Mouse (Mus musculus): ENCODE data around the gene Henmt1.
A peak's percentile ranks its signal among the peaks of the same experiment; 100 is the strongest.

Gene Henmt1

GRCm38 (mm10) chr3:108940001-108940633 lies 444 bp downstream of the Henmt1 start, which contains the start of gene Gm9857:
Gm9857 (minus strand) TSS chr3:108940445.
- peak; percentile 30 for DNase-seq (ENCODE audit: extremely low spot score)

GRCm38 (mm10) chr3:108940996-108941395 lies 1.3 kb downstream of the Henmt1 start:
- no peak for DNase-seq (ENCODE audit: extremely low spot score)

- DNase-seq (ENCODE audit: extremely low spot score): no peak
Observed at GRCm38 (mm10) chr3:108957976-108958375, 18.3 kb downstream of the Henmt1 start.

- no peak for DNase-seq (ENCODE audit: extremely low spot score)
Observed at GRCm38 (mm10) chr3:108959680-108960295, 20.1 kb downstream of the Henmt1 start.

- DNase-seq (ENCODE audit: extremely low spot score): peak; percentile 40
Observed at GRCm38 (mm10) chr3:108961226-108961625, 21.6 kb downstream of the Henmt1 start.

GRCm38 (mm10) chr3:108961655-108962054 lies 22.0 kb downstream of the Henmt1 start:
- DNase-seq (ENCODE audit: extremely low spot score): no peak

- DNase-seq (ENCODE audit: extremely low spot score): no peak
Observed at GRCm38 (mm10) chr3:108963278-108963677, 23.6 kb downstream of the Henmt1 start.

- DNase-seq (ENCODE audit: extremely low spot score): no peak
Observed at GRCm38 (mm10) chr3:108963776-108964175, 24.1 kb downstream of the Henmt1 start.

GRCm38 (mm10) chr3:108964361-108965044 lies 24.8 kb downstream of the Henmt1 start:
- DNase-seq (ENCODE audit: extremely low spot score): no peak

GRCm38 (mm10) chr3:108966051-108966450 lies 26.4 kb downstream of the Henmt1 start:
- DNase-seq (ENCODE audit: extremely low spot score): no peak

GRCm38 (mm10) chr3:108973980-108974660 lies 34.4 kb downstream of the Henmt1 start:
- no peak for DNase-seq (ENCODE audit: extremely low spot score)

- no peak for DNase-seq (ENCODE audit: extremely low spot score)
Observed at GRCm38 (mm10) chr3:108974920-108975485, 35.3 kb downstream of the Henmt1 start.

GRCm38 (mm10) chr3:108977340-108978030 lies 37.8 kb downstream of the Henmt1 start:
- DNase-seq (ENCODE audit: extremely low spot score): no peak

GRCm38 (mm10) chr3:108981946-108982345 lies 42.3 kb downstream of the Henmt1 start:
- no peak for DNase-seq (ENCODE audit: extremely low spot score)

GRCm38 (mm10) chr3:108983989-108984388 lies 44.3 kb downstream of the Henmt1 start:
- DNase-seq (ENCODE audit: extremely low spot score): no peak

- no peak for DNase-seq (ENCODE audit: extremely low spot score)
Observed at GRCm38 (mm10) chr3:108986534-108986933, 46.9 kb downstream of the Henmt1 start.

GRCm38 (mm10) chr3:108987009-108987659 lies 47.5 kb downstream of the Henmt1 start:
- no peak for DNase-seq (ENCODE audit: extremely low spot score)

- DNase-seq (ENCODE audit: extremely low spot score): no peak
Observed at GRCm38 (mm10) chr3:108989971-108990548, 50.4 kb downstream of the Henmt1 start.

GRCm38 (mm10) chr3:108994477-108994876 lies 54.8 kb downstream of the Henmt1 start:
- no peak for DNase-seq (ENCODE audit: extremely low spot score)

GRCm38 (mm10) chr3:108995379-108995778 lies 55.7 kb downstream of the Henmt1 start:
- no peak for DNase-seq (ENCODE audit: extremely low spot score)
